Mouse (Mus musculus): ENCODE measurements around the gene Klrb1a. TPM values are rescaled to one million over a fixed set of nuclear protein-coding genes. Genes with fewer than 3 reads are reported as not detected.
"Not testable (repeated sequence)": the region's sequence is repeated elsewhere in the genome, so short reads cannot be mapped to it uniquely, and the experiment has no call there.

The Klrb1a gene
- polyA plus RNA-seq (2016; fragmentation: Nextera tagmentation; extraction: Ambion mirVana) = not detected in 2 replicates

GRCm38 (mm10) chr6:128623433-128623832 lies at the start of gene Klrb1a:
Gene Klrb1a (minus strand): TSS chr6:128623533.
- 93% methylated on average over 5 of the region's 5 CpGs for WGBS
- not testable (repeated sequence) for H3K9me3 ChIP-seq (replicated peaks); H3K27ac ChIP-seq (replicated peaks); H3K4me1 ChIP-seq; H3K27me3 ChIP-seq (ENCODE audit: low read depth, poor library complexity, severe bottlenecking); DNase-seq (ENCODE audit: low spot score); H3K4me3 ChIP-seq; H3K36me3 ChIP-seq

DNA sequence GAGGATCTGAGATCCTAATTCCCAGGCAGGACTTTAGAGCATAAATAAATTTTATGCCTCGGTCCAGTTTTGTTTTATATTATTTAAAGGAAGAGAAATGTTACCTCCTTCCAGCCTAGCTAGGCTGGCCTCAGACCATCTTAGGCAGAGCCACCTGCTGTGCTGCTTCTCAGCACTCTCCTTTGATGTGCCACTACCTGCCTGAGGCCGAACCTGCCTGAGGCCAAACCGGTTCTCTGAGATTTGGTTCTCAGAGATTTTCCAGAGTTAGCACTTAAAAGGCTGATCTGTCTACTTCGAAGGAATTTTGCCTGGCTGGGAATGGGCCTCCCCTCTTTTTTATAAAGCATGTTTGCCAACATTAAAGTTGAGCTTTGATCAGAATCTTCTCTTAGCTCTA lies 46.6 kb upstream of the Klrb1a start:
- no peaks in the 10 kb centered on the region for H3K4me1 ChIP-seq
- no peak overlapping the region for H3K27ac ChIP-seq (replicated peaks)
- WGBS = 57% methylated on average over 4 of the region's 4 CpGs
- no peak for DNase-seq (ENCODE audit: low spot score)
- H3K36me3 ChIP-seq = no peaks in the 10 kb centered on the region
- 0 out of 2 replicates have a peak, but pooled peaks cover 3% of the 10 kb centered on the region for H3K9me3 ChIP-seq (replicated peaks)
- H3K27me3 ChIP-seq (ENCODE audit: low read depth, poor library complexity, severe bottlenecking) = no peaks in the 10 kb centered on the region
- H3K4me3 ChIP-seq = no peak overlapping the region

GRCm38 (mm10) chr6:128662206-128662605 lies 38.9 kb upstream of the Klrb1a start, which contains the start of gene Clec2h:
Gene Clec2h (plus strand): TSS chr6:128662385.
- no peaks in the 10 kb centered on the region for H3K36me3 ChIP-seq
- 18% methylated on average over 1 of the region's 1 CpGs for WGBS
- H3K4me1 ChIP-seq = no peaks in the 10 kb centered on the region
- no peaks in the 10 kb centered on the region for H3K9me3 ChIP-seq (replicated peaks)
- no peak within 1 kb of the TSS for H3K4me3 ChIP-seq
- DNase-seq (ENCODE audit: low spot score) = no peak
- H3K27me3 ChIP-seq (ENCODE audit: low read depth, poor library complexity, severe bottlenecking) = no peaks in the 10 kb centered on the region
- no peak within 1 kb of the TSS for H3K27ac ChIP-seq (replicated peaks)

- Histone ChIP-seq H3K9me3 (replicated peaks) (no peaks in the 10 kb centered on the region), H3K27me3 (ENCODE audit: low read depth, poor library complexity, severe bottlenecking) (no peaks in the 10 kb centered on the region), H3K36me3 (no peaks in the 10 kb centered on the region), H3K27ac (replicated peaks) (no peak overlapping the region), H3K4me1 (no peaks in the 10 kb centered on the region), H3K4me3 (no peak overlapping the region)
- 97% methylated on average over 1 of the region's 1 CpGs for WGBS
- DNase-seq (ENCODE audit: low spot score) = no peak
These were observed 37.9 kb upstream of the Klrb1a start for GRCm38 (mm10) chr6:128661249-128661648.

DNA sequence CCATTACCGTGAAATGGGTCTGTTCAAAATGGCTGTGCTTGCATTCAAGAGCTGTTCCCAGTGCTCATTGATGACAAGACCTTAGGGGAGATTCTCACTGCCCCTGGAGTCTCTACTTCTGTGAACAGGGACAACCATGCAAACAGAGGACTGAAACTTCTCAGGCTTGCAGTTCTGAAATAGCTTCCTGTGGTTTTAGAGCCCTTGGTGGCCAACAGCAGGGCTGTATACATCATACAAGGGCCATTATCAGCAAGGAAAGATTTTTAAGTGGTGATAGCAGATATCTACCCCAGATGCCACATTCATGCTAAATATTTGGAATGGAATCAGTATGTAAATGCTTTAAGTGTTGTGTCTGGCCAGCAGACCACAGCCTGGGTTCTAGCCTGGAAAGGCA lies 29.6 kb upstream of the Klrb1a start:
- no peaks in the 10 kb centered on the region for H3K4me1 ChIP-seq
- H3K27ac ChIP-seq (replicated peaks) = no peak overlapping the region
- 97% methylated on average over 1 of the region's 1 CpGs for WGBS

GRCm38 (mm10) chr6:128650827-128651226 lies 27.5 kb upstream of the Klrb1a start:
- not testable (repeated sequence) for H3K9me3 ChIP-seq (replicated peaks); H3K4me1 ChIP-seq; H3K4me3 ChIP-seq; H3K27ac ChIP-seq (replicated peaks); H3K27me3 ChIP-seq (ENCODE audit: low read depth, poor library complexity, severe bottlenecking); DNase-seq (ENCODE audit: low spot score); H3K36me3 ChIP-seq
- 91% methylated on average over 7 of the region's 7 CpGs for WGBS

More for the DNA sequence above, 29.6 kb upstream of the Klrb1a start:
- Histone ChIP-seq H3K9me3 (replicated peaks) (no peaks in the 10 kb centered on the region), H3K27me3 (ENCODE audit: low read depth, poor library complexity, severe bottlenecking) (no peaks in the 10 kb centered on the region), H3K4me3 (no peak overlapping the region), H3K36me3 (no peaks in the 10 kb centered on the region)
- no peak for DNase-seq (ENCODE audit: low spot score)

GRCm38 (mm10) chr6:128650187-128650586 lies 26.9 kb upstream of the Klrb1a start:
- no peak for DNase-seq (ENCODE audit: low spot score)
- Histone ChIP-seq H3K9me3 (replicated peaks) (no peaks in the 10 kb centered on the region), H3K27me3 (ENCODE audit: low read depth, poor library complexity, severe bottlenecking) (no peaks in the 10 kb centered on the region), H3K36me3 (no peaks in the 10 kb centered on the region), H3K4me1 (no peaks in the 10 kb centered on the region), H3K27ac (replicated peaks) (no peak overlapping the region), H3K4me3 (no peak overlapping the region)
- WGBS = 88% methylated on average over 1 of the region's 1 CpGs

- Histone ChIP-seq H3K27me3 (ENCODE audit: low read depth, poor library complexity, severe bottlenecking) (no peaks in the 10 kb centered on the region), H3K36me3 (no peaks in the 10 kb centered on the region), H3K4me3 (no peak overlapping the region), H3K27ac (replicated peaks) (no peak overlapping the region), H3K9me3 (replicated peaks) (no peaks in the 10 kb centered on the region), H3K4me1 (no peaks in the 10 kb centered on the region)
- no peak for DNase-seq (ENCODE audit: low spot score)
- 93% methylated on average over 3 of the region's 3 CpGs for WGBS
These were observed 26.3 kb upstream of the Klrb1a start for GRCm38 (mm10) chr6:128649681-128650080.

- H3K4me1 ChIP-seq; H3K9me3 ChIP-seq (replicated peaks); H3K27ac ChIP-seq (replicated peaks); H3K27me3 ChIP-seq (ENCODE audit: low read depth, poor library complexity, severe bottlenecking); DNase-seq (ENCODE audit: low spot score); H3K36me3 ChIP-seq; H3K4me3 ChIP-seq: not testable (repeated sequence)
- WGBS = 91% methylated on average over 12 of the region's 12 CpGs
These were observed 22.4 kb upstream of the Klrb1a start for GRCm38 (mm10) chr6:128645708-128646107.

- H3K36me3 ChIP-seq; DNase-seq (ENCODE audit: low spot score); H3K27me3 ChIP-seq (ENCODE audit: low read depth, poor library complexity, severe bottlenecking); H3K9me3 ChIP-seq (replicated peaks); H3K4me3 ChIP-seq; H3K27ac ChIP-seq (replicated peaks); H3K4me1 ChIP-seq: not testable (repeated sequence)
- WGBS = 97% methylated on average over 20 of the region's 20 CpGs
These were observed 21.4 kb upstream of the Klrb1a start for GRCm38 (mm10) chr6:128644694-128645093.

- WGBS = 65% methylated on average over 2 of the region's 2 CpGs
These were observed 20.7 kb upstream of the Klrb1a start for GRCm38 (mm10) chr6:128643999-128644398.

GRCm38 (mm10) chr6:128641116-128641716 lies 17.9 kb upstream of the Klrb1a start:
- H3K4me3 ChIP-seq = no peak overlapping the region
- H3K27me3 ChIP-seq (ENCODE audit: low read depth, poor library complexity, severe bottlenecking) = no peaks in the 10 kb centered on the region
- H3K36me3 ChIP-seq = no peaks in the 10 kb centered on the region
- DNase-seq (ENCODE audit: low spot score) = no peak
- no peak overlapping the region for H3K27ac ChIP-seq (replicated peaks)
- no peaks in the 10 kb centered on the region for H3K9me3 ChIP-seq (replicated peaks)
- no peaks in the 10 kb centered on the region for H3K4me1 ChIP-seq
- 76% methylated on average over 2 of the region's 2 CpGs for WGBS

More at GRCm38 (mm10) chr6:128643999-128644398, 20.7 kb upstream of the Klrb1a start:
- no peak for DNase-seq (ENCODE audit: low spot score)
- Histone ChIP-seq H3K36me3 (no peaks in the 10 kb centered on the region), H3K27ac (replicated peaks) (no peak overlapping the region), H3K4me3 (no peak overlapping the region), H3K4me1 (no peaks in the 10 kb centered on the region), H3K9me3 (replicated peaks) (no peaks in the 10 kb centered on the region), H3K27me3 (ENCODE audit: low read depth, poor library complexity, severe bottlenecking) (no peaks in the 10 kb centered on the region)

- H3K36me3 ChIP-seq = no peaks in the 10 kb centered on the region
- H3K9me3 ChIP-seq (replicated peaks) = no peaks in the 10 kb centered on the region
- no peak overlapping the region for H3K4me3 ChIP-seq
- WGBS = 95% methylated on average over 1 of the region's 1 CpGs
- H3K27me3 ChIP-seq (ENCODE audit: low read depth, poor library complexity, severe bottlenecking) = no peaks in the 10 kb centered on the region
- H3K4me1 ChIP-seq = no peaks in the 10 kb centered on the region
- DNase-seq (ENCODE audit: low spot score) = no peak
- H3K27ac ChIP-seq (replicated peaks) = no peak overlapping the region
These were observed 17.3 kb upstream of the Klrb1a start for GRCm38 (mm10) chr6:128640673-128641072.

Measured in midbrain, embryonic 10.5 days (tissue).